Mouse (Mus musculus) embryonic facial prominence, embryonic 14.5 days (tissue): ENCODE measurements around the gene Rpl36al. TPM values are rescaled to one million over a fixed set of nuclear protein-coding genes. Genes with fewer than 3 reads are reported as not detected.

Experiments used
- ATAC-seq: fragments of 200-750 bp; cut with Nextera tagmentation; 2 replicates; pipeline ENCODE4 v1.8.0; 2017; ENCODE audit warnings: low read depth, moderate number of reproducible peaks, moderate TSS enrichment
- DNase-seq: peaks from one replicate; pipeline ENCODE4 v3.0.0-alpha.2; 2015; ENCODE audit warnings: low spot score
- H3K27ac ChIP-seq: fragments of 300-500 bp; sonication (generic); replicated peaks from 2 replicates; pipeline ENCODE4 v1.5.1; 2014; ENCODE audit warnings: low read depth, mild to moderate bottlenecking, low read length, moderate library complexity
- H3K27me3 ChIP-seq: fragments of 300-500 bp; sonication (generic); replicated peaks from 2 replicates; pipeline ENCODE4 v1.6.1; 2014; ENCODE audit warnings: low read length; ENCODE audit not compliant: control insufficient read depth, insufficient read depth
- H3K36me3 ChIP-seq: fragments of 300-500 bp; sonication (generic); 2 replicates; pipeline ENCODE4 v1.6.1; 2014; ENCODE audit warnings: low read length, mixed read lengths; ENCODE audit not compliant: control insufficient read depth, insufficient read depth
- H3K4me1 ChIP-seq: fragments of 300-500 bp; sonication (generic); 2 replicates; pipeline ENCODE4 v1.6.1; 2014; ENCODE audit warnings: antibody characterized with exemption, low read length; ENCODE audit not compliant: control insufficient read depth, insufficient read depth
- H3K4me2 ChIP-seq: fragments of 300-500 bp; sonication (generic); 2 replicates; pipeline ENCODE4 v1.6.1; 2014; ENCODE audit warnings: low read depth, mild to moderate bottlenecking, low read length, moderate library complexity, mixed read lengths
- H3K4me3 ChIP-seq: fragments of 300-500 bp; sonication (generic); 2 replicates; pipeline ENCODE4 v1.5.1; 2014; ENCODE audit warnings: low read depth, mild to moderate bottlenecking, low read length
- H3K9ac ChIP-seq: fragments of 300-500 bp; sonication (generic); 2 replicates; pipeline ENCODE4 v1.6.1; 2014; ENCODE audit warnings: low read depth, mild to moderate bottlenecking, low read length, moderate library complexity, mixed read lengths
- H3K9me3 ChIP-seq: fragments of 300-500 bp; sonication (generic); 2 replicates; pipeline ENCODE4 v1.6.1; 2016; ENCODE audit warnings: low read length; ENCODE audit not compliant: control insufficient read depth
- WGBS: fragments of 180-500 bp; shearing (Covaris S2); extraction: QIAGEN DNeasy Blood & Tissue Kit; methylation state at CpG from one replicate; pipeline ENCODE4 v1.1.7; 2014; 5-methylcytosine and 5-hydroxymethylcytosine counted together
- polyA plus RNA-seq: library from polyadenylated mRNA; unstranded; fragments of >200 nt; fragmentation: Nextera tagmentation; extraction: Ambion mirVana; gene quantifications from 2 replicates; pipeline ENCODE4 v1.2.1, GENCODE M21; 2014

The Rpl36al gene
- polyA plus RNA-seq, 1 experiment from 2014 or later = 692 TPM

DNA sequence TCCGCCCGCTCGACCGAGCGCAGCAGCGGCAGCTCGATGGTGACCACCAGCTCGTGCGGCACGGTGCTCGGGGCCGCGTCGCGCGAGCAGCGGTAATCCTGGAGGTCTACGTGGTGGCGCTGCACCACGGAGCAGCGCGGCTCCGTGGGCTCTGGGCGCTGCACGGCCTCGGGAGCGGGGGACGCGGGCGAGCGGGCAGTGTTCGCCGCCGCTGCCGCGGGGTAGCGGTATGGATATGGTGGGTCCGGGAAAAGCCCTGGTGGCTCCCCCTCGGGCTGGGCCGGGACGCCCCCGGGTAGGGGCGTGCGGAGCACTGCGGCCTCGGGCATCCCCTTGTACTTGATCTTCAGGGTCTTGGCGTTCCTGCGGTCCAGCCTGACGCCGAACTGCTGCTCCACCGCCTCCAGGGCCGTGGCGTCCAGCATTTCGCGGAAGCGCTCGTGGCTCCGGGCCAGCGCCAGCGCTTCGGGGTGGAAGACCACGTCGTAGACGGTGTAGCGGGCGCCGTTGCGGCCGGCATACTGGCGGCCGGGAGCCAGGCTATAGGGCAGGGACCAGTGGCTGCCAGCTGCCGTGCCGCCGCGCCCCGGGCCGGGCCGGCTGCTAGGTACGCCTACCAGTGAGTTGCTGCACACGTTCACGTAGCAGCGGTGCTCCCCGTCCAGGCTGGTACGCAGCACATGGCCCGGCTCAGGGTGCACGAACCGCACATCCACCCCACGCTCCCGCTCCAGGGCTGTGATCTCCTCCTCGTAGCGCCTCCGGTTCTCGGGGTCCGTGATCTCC is 13.7 kb upstream of the Rpl36al start:
- ATAC-seq = peak; percentile 73
- peak overlapping the region; percentile 95 for H3K4me3 ChIP-seq

GRCm38 (mm10) chr12:69196444-69197377 is 12.8 kb upstream of the Rpl36al start, which contains the start of gene Gm49383:
Gm49383 (minus strand) TSS chr12:69197104.
- no peaks in the 10 kb centered on the region for H3K9me3 ChIP-seq
- 1% methylated on average over 30 of the region's 75 CpGs for WGBS
- peak within 1 kb of the TSS; percentile 86 for H3K9ac ChIP-seq
- no peaks in the 10 kb centered on the region for H3K27me3 ChIP-seq
- H3K4me3 ChIP-seq = peak within 1 kb of the TSS; percentile 95
- peak within 1 kb of the TSS; percentile 91 for H3K27ac ChIP-seq
- peak; percentile 90 for DNase-seq
- H3K4me1 ChIP-seq = peaks cover 21% of the 10 kb centered on the region
- H3K4me2 ChIP-seq = peak within 1 kb of the TSS; percentile 78
- peaks cover 30% of the 10 kb centered on the region for H3K36me3 ChIP-seq
- ATAC-seq = peak; percentile 82

More for the DNA sequence above, 13.7 kb upstream of the Rpl36al start:
- no peaks in the 10 kb centered on the region for H3K27me3 ChIP-seq
- H3K36me3 ChIP-seq = peaks cover 31% of the 10 kb centered on the region
- DNase-seq = peak; percentile 45
- WGBS = 1% methylated on average over 20 of the region's 94 CpGs
- peak overlapping the region; percentile 86 for H3K9ac ChIP-seq
- H3K27ac ChIP-seq = peak overlapping the region; percentile 91
- H3K9me3 ChIP-seq = no peaks in the 10 kb centered on the region
- H3K4me1 ChIP-seq = peaks cover 21% of the 10 kb centered on the region
- H3K4me2 ChIP-seq = peak overlapping the region; percentile 78

GRCm38 (mm10) chr12:69192637-69193036 is 8.8 kb upstream of the Rpl36al start:
- no peak for ATAC-seq
- 95% methylated on average over 2 of the region's 2 CpGs for WGBS
- DNase-seq = no peak

GRCm38 (mm10) chr12:69191396-69191795 is 7.5 kb upstream of the Rpl36al start:
- peaks cover 9% of the 10 kb centered on the region; the same call in 1 of the 2 replicates for H3K4me1 ChIP-seq
- 97% methylated on average over 5 of the region's 5 CpGs for WGBS
- no peak overlapping the region for H3K9ac ChIP-seq
- H3K4me3 ChIP-seq = no peak overlapping the region
- DNase-seq (no peak), ATAC-seq (no peak)
- H3K4me2 ChIP-seq = no peak overlapping the region
- peaks cover 48% of the 10 kb centered on the region for H3K36me3 ChIP-seq
- H3K27me3 ChIP-seq = no peaks in the 10 kb centered on the region
- H3K9me3 ChIP-seq = no peaks in the 10 kb centered on the region
- H3K27ac ChIP-seq = no peak overlapping the region

More at GRCm38 (mm10) chr12:69192637-69193036, 8.8 kb upstream of the Rpl36al start:
- H3K27ac ChIP-seq = no peak overlapping the region
- no peaks in the 10 kb centered on the region for H3K9me3 ChIP-seq
- no peaks in the 10 kb centered on the region for H3K27me3 ChIP-seq
- H3K36me3 ChIP-seq = peaks cover 41% of the 10 kb centered on the region
- no peak overlapping the region for H3K4me3 ChIP-seq
- H3K9ac ChIP-seq = no peak overlapping the region
- peaks cover 9% of the 10 kb centered on the region; the same call in 1 of the 2 replicates for H3K4me1 ChIP-seq
- H3K4me2 ChIP-seq = no peak overlapping the region

- H3K4me1 ChIP-seq = peaks cover 5% of the 10 kb centered on the region
- 87% methylated on average over 1 of the region's 1 CpGs for WGBS
These were observed 6.6 kb upstream of the Rpl36al start for GRCm38 (mm10) chr12:69190522-69190921.

GRCm38 (mm10) chr12:69190074-69190473 is 6.2 kb upstream of the Rpl36al start:
- no peak for DNase-seq
- no peaks in the 10 kb centered on the region for H3K27me3 ChIP-seq
- 85% methylated on average over 9 of the region's 9 CpGs for WGBS

More at GRCm38 (mm10) chr12:69190522-69190921, 6.6 kb upstream of the Rpl36al start:
- ATAC-seq = no peak
- no peak overlapping the region for H3K4me2 ChIP-seq
- H3K27me3 ChIP-seq = no peaks in the 10 kb centered on the region
- no peak overlapping the region for H3K4me3 ChIP-seq
- DNase-seq = no peak
- H3K9ac ChIP-seq = no peak overlapping the region
- no peaks in the 10 kb centered on the region for H3K9me3 ChIP-seq
- no peak overlapping the region for H3K27ac ChIP-seq
- peaks cover 48% of the 10 kb centered on the region for H3K36me3 ChIP-seq

DNA sequence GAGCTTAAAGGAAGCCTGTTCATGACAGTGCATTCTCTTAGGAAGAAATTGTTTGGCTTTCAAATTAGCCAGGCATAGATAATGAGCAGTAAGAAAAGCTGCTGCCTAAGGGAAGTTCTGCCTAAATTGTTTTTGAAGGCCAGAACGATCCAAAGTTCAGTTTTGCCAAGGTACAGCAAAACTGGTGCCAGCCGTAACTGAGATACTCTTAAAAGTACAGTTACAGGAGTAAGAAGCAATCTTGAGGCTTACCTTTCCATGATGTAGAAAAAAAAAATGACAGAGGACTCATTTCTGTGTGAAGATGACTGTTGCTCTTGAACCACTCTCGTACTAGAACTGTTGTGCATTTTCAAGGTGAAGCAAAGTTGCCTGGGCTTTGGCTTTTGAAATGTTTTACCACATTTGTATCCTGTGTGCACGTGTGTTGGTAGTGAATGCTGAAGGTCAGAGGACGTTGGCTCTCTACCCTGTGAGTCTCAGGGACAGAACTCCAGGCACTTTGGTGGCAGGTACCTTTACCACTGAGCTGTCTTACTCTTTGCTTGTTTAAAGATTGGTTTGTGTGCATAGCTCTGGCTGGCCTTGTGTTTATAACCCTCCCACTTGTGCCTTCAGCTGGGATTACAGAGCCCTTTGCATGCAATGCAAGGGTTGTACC is 3.1 kb upstream of the Rpl36al start:
- WGBS = 74% methylated on average over 5 of the region's 5 CpGs
- no peak overlapping the region for H3K4me3 ChIP-seq
- ATAC-seq (no peak), DNase-seq (no peak)
- no peaks in the 10 kb centered on the region for H3K27me3 ChIP-seq
- no peaks in the 10 kb centered on the region for H3K9me3 ChIP-seq
- 0 out of 2 replicates have a peak overlapping the region, but pooled peaks have one; percentile 25 for H3K9ac ChIP-seq
- no peak overlapping the region for H3K27ac ChIP-seq
- H3K36me3 ChIP-seq = peaks cover 48% of the 10 kb centered on the region
- H3K4me1 ChIP-seq = peaks cover 13% of the 10 kb centered on the region
- H3K4me2 ChIP-seq = no peak overlapping the region

More at GRCm38 (mm10) chr12:69190074-69190473, 6.2 kb upstream of the Rpl36al start:
- ATAC-seq = no peak
- peaks cover 8% of the 10 kb centered on the region for H3K4me1 ChIP-seq
- H3K4me3 ChIP-seq = no peak overlapping the region
- H3K4me2 ChIP-seq = no peak overlapping the region
- no peak overlapping the region for H3K9ac ChIP-seq
- H3K27ac ChIP-seq = no peak overlapping the region
- H3K9me3 ChIP-seq = no peaks in the 10 kb centered on the region
- peaks cover 48% of the 10 kb centered on the region for H3K36me3 ChIP-seq

DNA sequence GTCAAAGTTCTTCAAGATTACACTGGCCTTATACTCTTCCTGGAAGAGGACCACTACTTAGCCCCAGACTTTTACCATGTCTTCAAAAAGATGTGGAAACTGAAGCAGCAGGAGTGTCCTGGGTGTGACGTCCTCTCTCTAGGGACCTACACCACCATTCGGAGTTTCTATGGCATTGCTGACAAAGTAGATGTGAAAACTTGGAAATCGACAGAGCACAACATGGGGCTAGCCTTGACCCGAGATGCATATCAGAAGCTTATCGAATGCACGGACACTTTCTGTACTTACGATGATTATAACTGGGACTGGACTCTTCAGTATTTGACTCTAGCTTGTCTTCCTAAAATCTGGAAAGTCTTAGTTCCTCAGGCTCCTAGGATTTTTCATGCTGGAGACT is 1.5 kb upstream of the Rpl36al start:
- Histone ChIP-seq H3K4me3 (peak overlapping the region; percentile 90), H3K9ac (peak overlapping the region; percentile 92), H3K27ac (no peak overlapping the region), H3K9me3 (no peaks in the 10 kb centered on the region), H3K4me2 (peak overlapping the region; percentile 95), H3K27me3 (no peaks in the 10 kb centered on the region), H3K4me1 (peaks cover 13% of the 10 kb centered on the region), H3K36me3 (peaks cover 46% of the 10 kb centered on the region)
- DNase-seq (no peak), ATAC-seq (no peak)
- WGBS = 72% methylated on average over 7 of the region's 7 CpGs
